Mouse (Mus musculus): ENCODE data around the gene Agbl4.

- no peak for TF ChIP-seq ZC3H11A (IDR thresholded peaks at IDR 0.05; ENCODE audit: borderline replicate concordance, low read depth, low read length)
- no peak for TF ChIP-seq MAFK (IDR thresholded peaks at IDR 0.05; ENCODE audit: insufficient read depth, low read depth, low read length)
- TF ChIP-seq ZNF384 (IDR thresholded peaks at IDR 0.05; ENCODE audit: low read depth, low read length): no peak
- TF ChIP-seq CHD2 (IDR thresholded peaks at IDR 0.05; ENCODE audit: low read depth, low read length): no peak
Observed at GRCm38 (mm10) chr4:111457568-111457967, 1060.1 kb downstream of the Agbl4 start.

Data from ES-E14 (cell line).